Mouse (Mus musculus) megakaryocyte, adult 5-6 weeks (primary cell): ENCODE data around the gene Crhbp. TPM values are rescaled to one million over a fixed set of nuclear protein-coding genes. Genes with fewer than 3 reads are reported as not detected.
A peak's percentile ranks its signal among the peaks of the same experiment; 100 is the strongest.

Source experiments
- ATAC-seq: 2 replicates; pipeline ENCODE4 v1.8.0; 2016; ENCODE audit warnings: mild to moderate bottlenecking, inconsistent platforms; ENCODE audit not compliant: poor library complexity, severe bottlenecking
- total RNA-seq, 2 experiments: library from RNA; stranded (forward) in 1 of 2; stranded (reverse) in 1 of 2; fragments of 153-499, 151-499 nt in 1 of 2; fragments of 221-1000, 200-1000 nt in 1 of 2; gene quantifications; 2 replicates each; pipeline versions ENCODE4 v1.2.3 to v1.2.4; 2015 to 2017

Crhbp gene
- total RNA-seq (2015), result not detected in 2 replicates
- total RNA-seq (2017), result not detected in 2 replicates

GRCm38 (mm10) chr13:95444824-95445223 lies at the start of gene Crhbp:
Gene Crhbp (minus strand): TSS chr13:95444924.
- no peak for ATAC-seq

- ATAC-seq, result no peak
Measured at GRCm38 (mm10) chr13:95493296-95493695, 48.6 kb upstream of the Crhbp start.

- ATAC-seq, result no peak
Measured at GRCm38 (mm10) chr13:95491327-95491726, 46.6 kb upstream of the Crhbp start.

GRCm38 (mm10) chr13:95484664-95485063 lies 39.9 kb upstream of the Crhbp start:
- ATAC-seq, result no peak

DNA sequence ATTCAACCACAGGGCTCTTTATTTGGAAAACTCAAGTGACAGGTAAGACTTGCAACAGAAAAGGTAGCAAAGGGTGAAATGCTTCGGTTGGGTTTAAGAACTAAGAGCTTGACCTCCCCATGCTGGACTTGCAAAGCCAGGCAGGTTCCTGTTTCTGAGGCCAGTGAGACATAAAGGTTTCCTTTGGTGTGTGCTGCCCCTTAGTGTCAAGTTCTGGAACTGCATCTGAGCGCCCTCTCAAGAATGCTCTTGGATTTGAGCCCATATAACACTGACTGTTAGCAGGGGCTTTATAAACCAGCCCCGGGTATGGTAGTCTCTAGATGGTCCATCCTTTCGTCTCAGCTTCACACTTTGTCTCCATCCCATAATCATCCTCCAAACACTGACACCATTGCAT lies 36.7 kb upstream of the Crhbp start:
- peak; percentile 97 for ATAC-seq

GRCm38 (mm10) chr13:95478671-95479413 lies 34.1 kb upstream of the Crhbp start, which contains the start of gene S100z:
Gene S100z (minus strand): TSS chr13:95478721.
- no peak for ATAC-seq

DNA sequence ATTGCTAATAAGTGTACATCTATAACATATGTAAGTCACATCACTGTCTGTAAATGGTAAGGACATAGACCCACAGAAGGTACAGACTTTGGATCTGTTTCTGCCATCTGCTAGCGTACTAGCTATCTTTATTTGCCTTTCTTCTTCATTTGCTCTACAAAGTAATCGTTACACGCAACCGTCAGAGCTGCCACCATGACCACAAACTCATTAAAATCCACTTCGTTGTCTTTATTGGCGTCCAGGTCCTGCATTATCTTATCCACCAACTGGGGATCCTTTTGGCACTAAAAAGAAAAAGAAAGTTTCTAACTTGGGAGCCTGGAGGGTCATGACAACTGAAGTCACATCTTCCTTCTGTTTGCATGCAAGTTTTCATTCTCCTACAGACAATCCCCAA lies 32.4 kb upstream of the Crhbp start:
- no peak for ATAC-seq

DNA sequence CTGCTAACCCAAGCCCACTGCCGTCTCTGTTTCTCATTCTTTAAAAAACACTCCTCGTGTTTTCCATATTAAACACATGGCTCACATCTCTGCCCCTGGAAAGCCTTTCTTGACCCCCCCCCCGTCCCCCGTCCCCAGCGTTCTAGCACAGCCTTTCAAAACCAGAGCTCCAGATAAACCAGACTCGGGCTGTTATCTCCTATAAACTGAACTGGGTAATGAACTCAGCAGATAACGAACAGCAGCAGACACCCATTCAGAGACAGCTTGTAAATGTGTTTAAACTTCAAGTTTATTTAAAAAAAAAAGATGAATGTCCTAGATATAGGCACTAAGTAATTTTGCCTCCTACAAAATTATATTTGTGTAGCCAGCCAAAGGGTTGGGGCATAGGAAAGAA lies 30.4 kb upstream of the Crhbp start:
- no peak for ATAC-seq

DNA sequence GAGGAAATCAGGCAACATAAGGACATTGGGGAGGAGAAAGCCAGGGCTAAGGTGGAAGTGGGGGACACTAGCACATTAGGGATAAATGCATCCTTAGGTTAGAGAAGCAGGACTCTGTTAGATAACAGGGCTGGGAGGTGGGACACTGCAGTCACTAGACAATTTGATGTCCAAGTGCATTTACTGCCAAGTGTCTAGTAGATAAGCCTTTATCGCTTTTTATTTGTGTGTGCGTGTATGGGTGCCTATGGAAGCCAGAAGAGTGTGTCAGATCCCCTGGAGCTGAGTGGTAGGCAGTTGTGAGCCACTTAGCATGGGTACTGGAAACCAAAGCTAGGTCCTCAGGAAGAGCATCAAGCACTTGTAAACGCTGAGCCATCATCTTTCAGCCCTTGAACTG lies 29.6 kb upstream of the Crhbp start:
- ATAC-seq, result no peak

DNA sequence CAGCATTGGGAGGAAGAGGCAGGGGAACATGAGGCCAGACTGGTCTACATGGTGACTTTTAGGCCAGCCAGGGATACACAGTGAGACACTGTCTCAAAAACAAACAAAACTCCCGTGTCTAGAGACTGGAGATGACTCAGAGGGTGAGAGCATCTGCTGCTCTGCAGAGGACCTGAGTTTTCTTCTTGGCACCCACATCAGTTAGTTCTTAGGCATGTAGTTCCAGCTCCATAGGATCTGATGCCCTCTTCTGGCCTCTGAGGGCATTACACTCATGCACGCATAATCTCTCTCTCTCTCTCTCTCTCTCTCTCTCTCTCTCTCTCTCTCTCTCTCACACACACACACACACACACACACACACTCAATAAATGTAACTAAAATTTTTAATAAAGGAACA lies 26.2 kb upstream of the Crhbp start:
- peak; percentile 64; the same call in 1 of the 2 replicates for ATAC-seq

DNA sequence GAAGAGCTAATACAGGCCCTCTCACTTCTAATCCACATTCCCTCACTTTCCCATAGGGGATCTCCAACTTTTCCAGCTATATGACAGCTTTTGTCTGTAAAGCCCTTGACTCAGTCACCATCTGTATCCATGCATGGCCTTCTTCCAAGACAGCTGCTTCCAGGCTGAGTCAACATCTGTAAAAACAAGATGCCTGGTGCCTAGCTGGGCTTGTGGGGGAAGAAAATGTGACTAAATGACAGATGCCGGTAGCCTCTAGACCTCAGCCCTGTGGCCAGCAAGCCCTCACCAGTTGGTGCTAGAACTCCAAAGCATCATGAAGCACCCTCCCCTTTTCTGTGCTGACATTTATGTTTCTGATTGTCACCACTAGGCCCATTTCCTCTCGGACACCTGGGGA lies 6.8 kb upstream of the Crhbp start:
- no peak for ATAC-seq

GRCm38 (mm10) chr13:95450636-95451210 lies 6.0 kb upstream of the Crhbp start:
- ATAC-seq, result no peak

GRCm38 (mm10) chr13:95449730-95450129 lies 5.0 kb upstream of the Crhbp start:
- ATAC-seq, result no peak

DNA sequence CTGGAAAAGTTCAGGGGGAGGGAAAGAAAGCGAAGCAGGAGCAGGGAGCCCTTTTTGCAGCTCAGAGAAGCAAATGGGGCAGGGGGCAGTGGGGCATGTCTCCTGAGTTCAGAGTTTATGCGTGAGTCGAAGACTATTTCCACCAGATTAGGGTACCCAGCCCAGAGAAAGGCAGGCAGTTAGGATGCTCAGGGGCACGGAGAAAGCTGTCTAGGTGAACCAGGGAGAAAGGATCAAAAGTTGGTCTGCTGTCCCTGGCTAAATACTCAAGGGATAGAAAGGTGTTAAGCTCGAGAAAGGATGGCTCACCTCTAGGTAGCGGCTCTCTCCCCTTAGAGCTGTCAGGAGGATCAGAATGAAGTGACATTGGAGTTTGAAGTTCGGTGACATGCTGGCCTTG lies 433 bp downstream of the Crhbp start:
- ATAC-seq, result no peak

DNA sequence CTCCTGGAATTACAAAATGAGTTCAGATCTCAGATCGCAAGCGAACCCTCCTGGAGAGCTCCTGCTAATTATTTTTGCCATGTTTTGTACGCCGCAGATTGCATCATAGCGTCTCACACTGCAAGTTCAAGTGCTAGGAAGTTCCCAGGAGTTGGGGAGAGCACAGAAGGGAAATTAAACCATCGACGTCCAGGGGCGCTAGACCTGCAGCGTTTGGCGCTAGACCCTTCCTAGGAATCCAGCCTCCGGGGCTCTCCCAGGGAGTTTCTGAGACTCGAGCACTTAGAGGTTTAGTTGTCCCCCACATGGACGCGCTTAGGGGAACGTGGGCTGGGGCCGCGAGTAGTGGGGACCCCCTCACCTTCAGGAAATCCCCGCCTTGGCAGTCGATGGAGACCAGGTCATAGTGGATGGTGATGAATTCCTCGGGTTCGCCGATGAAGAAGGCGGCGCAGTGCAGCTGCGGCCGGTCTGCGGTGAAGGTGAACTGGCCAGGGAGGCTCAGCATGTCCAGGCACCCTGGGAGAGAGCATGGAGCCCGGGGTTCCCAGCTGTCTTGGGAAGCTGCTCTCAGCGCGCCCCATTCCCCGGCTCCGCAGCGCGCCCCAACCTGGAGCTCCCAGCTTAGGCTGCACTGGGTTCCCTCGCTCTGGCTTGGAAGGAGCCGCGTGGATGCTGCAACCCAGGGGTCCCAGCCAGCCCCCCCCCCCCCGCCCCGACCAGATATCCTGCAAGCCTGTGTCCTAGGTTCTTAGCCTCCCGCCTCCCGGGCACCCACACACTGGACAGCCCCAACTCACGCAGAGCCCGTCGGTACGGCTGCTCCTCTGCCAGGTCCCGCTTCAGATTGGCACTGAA lies 1.1 kb downstream of the Crhbp start:
- ATAC-seq, result no peak

DNA sequence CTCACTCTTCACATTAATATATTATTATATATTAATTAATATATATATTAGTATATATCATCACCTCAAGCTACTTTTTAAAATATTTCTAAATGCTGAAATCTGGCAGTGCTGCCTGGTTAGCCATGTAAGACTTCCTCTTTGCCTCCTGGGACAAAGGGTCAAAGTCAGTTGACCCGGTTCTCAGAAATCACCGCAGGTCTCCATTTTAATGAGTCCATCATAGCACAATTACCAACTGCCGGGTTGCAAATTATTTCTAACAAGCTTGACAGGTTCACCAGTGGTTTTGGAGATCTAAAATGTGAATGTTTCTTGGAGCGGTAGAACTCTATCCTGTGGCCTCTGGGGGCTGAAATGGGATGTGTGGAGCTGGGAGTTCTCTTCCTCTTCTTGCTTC lies 1.8 kb downstream of the Crhbp start:
- ATAC-seq, result no peak

DNA sequence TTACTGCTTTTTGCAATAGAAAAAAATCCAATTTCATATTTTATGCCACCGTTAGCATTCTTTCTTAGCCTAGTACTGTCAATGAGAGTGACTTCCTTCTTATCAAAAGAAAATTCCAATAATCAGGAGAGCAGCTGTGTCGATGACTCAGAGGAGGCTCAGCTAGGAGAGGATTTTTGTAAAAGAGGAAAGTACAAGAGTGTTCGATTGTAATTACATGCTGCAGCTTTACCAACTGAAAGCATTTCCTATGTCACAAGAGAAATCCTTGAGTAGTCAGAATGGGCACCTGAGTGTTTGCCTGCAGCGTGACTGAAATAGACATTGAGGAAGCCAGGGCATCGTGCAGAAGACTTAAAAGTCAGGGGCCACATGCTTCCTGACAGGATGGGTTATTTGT lies 5.2 kb downstream of the Crhbp start:
- ATAC-seq, result no peak

DNA sequence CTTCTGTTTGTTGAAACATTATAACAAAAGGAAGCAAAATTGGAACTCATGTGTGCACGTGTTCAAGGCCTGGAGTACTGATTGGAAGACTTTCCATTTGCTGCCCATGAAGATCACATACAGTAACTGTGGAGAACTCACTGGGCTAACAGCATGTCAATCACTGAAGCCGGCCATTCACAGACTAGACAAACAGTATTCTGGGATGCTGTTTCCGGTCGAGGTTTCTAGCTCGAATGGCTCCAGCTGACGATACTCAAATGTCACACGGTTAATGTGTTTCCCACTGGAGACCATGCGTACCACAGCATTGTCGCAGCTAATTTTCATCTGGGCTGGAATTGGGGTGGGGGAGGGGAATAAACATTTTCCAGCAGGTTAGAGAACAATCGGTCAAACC lies 13.0 kb downstream of the Crhbp start:
- no peak for ATAC-seq

- no peak for ATAC-seq
Measured at GRCm38 (mm10) chr13:95427499-95427898, 17.2 kb downstream of the Crhbp start.

- ATAC-seq, result no peak
Measured at GRCm38 (mm10) chr13:95426421-95426820, 18.3 kb downstream of the Crhbp start.

GRCm38 (mm10) chr13:95425484-95425883 lies 19.2 kb downstream of the Crhbp start:
- no peak for ATAC-seq

- ATAC-seq, result no peak
Measured at GRCm38 (mm10) chr13:95424932-95425331, 19.8 kb downstream of the Crhbp start.
